Mouse (Mus musculus): ENCODE measurements around the gene Pakap. TPM values are rescaled to one million over a fixed set of nuclear protein-coding genes. Genes with fewer than 3 reads are reported as not detected.

Pakap gene
- polyA plus RNA-seq, 1 experiment: 0.22 TPM

GRCm38 (mm10) chr4:57930559-57931170 lies 362.7 kb downstream of the Pakap start:
- Histone ChIP-seq H3K4me1 (ENCODE audit: control insufficient read depth, insufficient read depth, insufficient read length, low read length) (no peaks in the 10 kb centered on the region), H3K27ac (ENCODE audit: insufficient read depth, low read depth, low read length) (no peak overlapping the region), H3K4me3 (ENCODE audit: low read depth, low read length) (no peak overlapping the region), H3K27me3 (ENCODE audit: control insufficient read depth, insufficient read depth, low read length) (no peaks in the 10 kb centered on the region), H3K36me3 (ENCODE audit: control insufficient read depth, insufficient read depth, low read length) (no peaks in the 10 kb centered on the region)
- TF ChIP-seq POLR2A (IDR thresholded peaks at IDR 0.05; ENCODE audit: low read depth, low read length) (no peak), CTCF (IDR thresholded peaks at IDR 0.05; ENCODE audit: extremely low read depth, insufficient read length, insufficient replicate concordance, low read depth, low read length) (no peak)
- WGBS: 65% methylated on average over 5 of the region's 5 CpGs

- Histone ChIP-seq H3K27me3 (ENCODE audit: control insufficient read depth, insufficient read depth, low read length) (no peaks in the 10 kb centered on the region), H3K4me3 (ENCODE audit: low read depth, low read length) (no peak overlapping the region), H3K36me3 (ENCODE audit: control insufficient read depth, insufficient read depth, low read length) (no peaks in the 10 kb centered on the region), H3K4me1 (ENCODE audit: control insufficient read depth, insufficient read depth, insufficient read length, low read length) (no peaks in the 10 kb centered on the region; the same call in 1 of the 2 replicates), H3K27ac (ENCODE audit: insufficient read depth, low read depth, low read length) (no peak overlapping the region)
- TF ChIP-seq CTCF (IDR thresholded peaks at IDR 0.05; ENCODE audit: extremely low read depth, insufficient read length, insufficient replicate concordance, low read depth, low read length) (no peak), POLR2A (IDR thresholded peaks at IDR 0.05; ENCODE audit: low read depth, low read length) (no peak)
- WGBS: 77% methylated on average over 5 of the region's 5 CpGs
Observed at GRCm38 (mm10) chr4:57934181-57934580, 366.2 kb downstream of the Pakap start.

- H3K27ac ChIP-seq (ENCODE audit: insufficient read depth, low read depth, low read length): no peak overlapping the region
- peaks cover 9% of the 10 kb centered on the region; the same call in 1 of the 2 replicates for H3K4me1 ChIP-seq (ENCODE audit: control insufficient read depth, insufficient read depth, insufficient read length, low read length)
- no peak overlapping the region for H3K4me3 ChIP-seq (ENCODE audit: low read depth, low read length)
- no peaks in the 10 kb centered on the region for H3K27me3 ChIP-seq (ENCODE audit: control insufficient read depth, insufficient read depth, low read length)
- H3K36me3 ChIP-seq (ENCODE audit: control insufficient read depth, insufficient read depth, low read length): no peaks in the 10 kb centered on the region
- TF ChIP-seq CTCF (IDR thresholded peaks at IDR 0.05; ENCODE audit: extremely low read depth, insufficient read length, insufficient replicate concordance, low read depth, low read length): no peak
- no peak for TF ChIP-seq POLR2A (IDR thresholded peaks at IDR 0.05; ENCODE audit: low read depth, low read length)
- 85% methylated on average over 6 of the region's 6 CpGs for WGBS
Observed at GRCm38 (mm10) chr4:57937292-57937691, 369.3 kb downstream of the Pakap start.

- Histone ChIP-seq H3K27me3 (ENCODE audit: control insufficient read depth, insufficient read depth, low read length) (no peaks in the 10 kb centered on the region), H3K36me3 (ENCODE audit: control insufficient read depth, insufficient read depth, low read length) (peaks cover 23% of the 10 kb centered on the region), H3K4me1 (ENCODE audit: control insufficient read depth, insufficient read depth, insufficient read length, low read length) (peaks cover 13% of the 10 kb centered on the region; the same call in 1 of the 2 replicates), H3K27ac (ENCODE audit: insufficient read depth, low read depth, low read length) (peak overlapping the region; percentile 79), H3K4me3 (ENCODE audit: low read depth, low read length) (no peak overlapping the region)
- 50% methylated on average over 4 of the region's 4 CpGs for WGBS
- TF ChIP-seq POLR2A (IDR thresholded peaks at IDR 0.05; ENCODE audit: low read depth, low read length) (no peak), CTCF (IDR thresholded peaks at IDR 0.05; ENCODE audit: extremely low read depth, insufficient read length, insufficient replicate concordance, low read depth, low read length) (no peak)
Observed at GRCm38 (mm10) chr4:57940631-57941030, 372.7 kb downstream of the Pakap start.

GRCm38 (mm10) chr4:57942892-57943291 lies 374.9 kb downstream of the Pakap start:
- Histone ChIP-seq H3K27ac (ENCODE audit: insufficient read depth, low read depth, low read length) (no peak overlapping the region), H3K27me3 (ENCODE audit: control insufficient read depth, insufficient read depth, low read length) (no peaks in the 10 kb centered on the region), H3K4me1 (ENCODE audit: control insufficient read depth, insufficient read depth, insufficient read length, low read length) (peaks cover 26% of the 10 kb centered on the region; the same call in 1 of the 2 replicates), H3K36me3 (ENCODE audit: control insufficient read depth, insufficient read depth, low read length) (peaks cover 38% of the 10 kb centered on the region), H3K4me3 (ENCODE audit: low read depth, low read length) (no peak overlapping the region)
- TF ChIP-seq CTCF (IDR thresholded peaks at IDR 0.05; ENCODE audit: extremely low read depth, insufficient read length, insufficient replicate concordance, low read depth, low read length) (no peak), POLR2A (IDR thresholded peaks at IDR 0.05; ENCODE audit: low read depth, low read length) (no peak)
- WGBS: 75% methylated on average over 2 of the region's 2 CpGs

Other genes starting within 250 kb of the Pakap start
- 0.04 TPM in 1 of 2 replicates, not detected in the other for gene Palm2, start 133.9 kb upstream of the Pakap start, polyA plus RNA-seq (2012; rRNA removed)
- gene Akap2, start 149.5 kb downstream of the Pakap start, polyA plus RNA-seq (2012; rRNA removed): 5.5 and 7.6 TPM in 2 replicates

Measured in small intestine, adult 2 months (tissue).